ENCODE assay signal across 8 mouse cellular contexts in the genomic region with DNA sequence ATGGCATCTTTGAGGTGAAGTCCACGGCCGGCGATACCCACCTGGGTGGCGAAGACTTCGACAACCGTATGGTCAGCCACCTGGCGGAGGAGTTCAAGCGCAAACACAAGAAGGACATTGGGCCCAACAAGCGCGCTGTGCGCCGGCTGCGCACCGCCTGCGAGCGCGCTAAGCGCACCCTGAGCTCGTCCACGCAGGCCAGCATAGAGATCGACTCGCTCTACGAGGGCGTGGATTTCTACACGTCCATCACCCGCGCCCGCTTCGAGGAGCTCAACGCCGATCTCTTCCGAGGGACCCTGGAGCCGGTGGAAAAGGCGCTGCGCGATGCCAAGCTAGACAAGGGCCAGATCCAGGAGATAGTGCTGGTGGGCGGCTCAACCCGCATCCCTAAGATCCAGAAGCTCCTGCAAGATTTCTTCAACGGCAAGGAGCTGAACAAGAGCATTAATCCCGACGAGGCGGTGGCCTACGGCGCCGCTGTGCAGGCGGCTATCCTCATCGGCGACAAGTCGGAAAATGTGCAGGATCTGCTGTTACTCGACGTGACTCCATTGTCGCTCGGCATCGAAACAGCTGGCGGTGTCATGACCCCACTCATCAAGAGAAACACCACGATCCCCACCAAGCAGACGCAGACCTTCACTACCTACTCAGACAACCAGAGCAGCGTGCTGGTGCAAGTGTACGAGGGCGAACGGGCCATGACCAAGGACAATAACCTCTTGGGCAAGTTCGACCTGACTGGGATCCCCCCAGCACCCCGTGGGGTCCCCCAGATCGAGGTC. TPM values are rescaled to one million over a fixed set of nuclear protein-coding genes. Genes with fewer than 3 reads are reported as not detected.
DNase-seq lines count a peak whose midpoint lies in the region; ATAC-seq lines count a peak whose summit lies in the region.

No protein-coding gene starts in this region.

- H3K4me1 ChIP-seq in embryonic facial prominence, embryonic 12.5 days, result peaks cover 21% of the 10 kb centered on the region

- WGBS in embryonic facial prominence, embryonic 12.5 days, result 4% methylated on average over 64 of the region's 64 CpGs

- no peaks in the 10 kb centered on the region for H3K9me3 ChIP-seq in embryonic facial prominence, embryonic 12.5 days

- intact Hi-C loops in heart, postnatal 36 days (cut with DNase I), result loop anchor here (5.0 kb wide), 2 partner anchors 67 to 192 kb away; no protein-coding TSS in a partner anchor

- no peak overlapping the region for H3K27ac ChIP-seq in embryonic facial prominence, embryonic 12.5 days

- peak overlapping the region; percentile 62 for H3K4me3 ChIP-seq in embryonic facial prominence, embryonic 12.5 days

- H3K4me2 ChIP-seq in embryonic facial prominence, embryonic 12.5 days (replicated peaks), result peak overlapping the region; percentile 84

- peak; percentile 6 for DNase-seq in spleen, adult 12 weeks (ENCODE audit: low spot score)
- DNase-seq in spleen, postnatal 14 days (ENCODE audit: low spot score in 2 of 2), result no peak
- DNase-seq in heart, postnatal 36 days, result peak; percentile 20 to 42
- DNase-seq in layer of hippocampus, postnatal 10 days (ENCODE audit: low spot score in 2 of 2), result peak; percentile 33 to 49
- DNase-seq in lung, postnatal 4 days, result peak; percentile 32 to 39
- peak; percentile 37 for DNase-seq in right cerebral cortex, postnatal 25 days

- H3K27me3 ChIP-seq in embryonic facial prominence, embryonic 12.5 days, result peaks cover 41% of the 10 kb centered on the region

- ATAC-seq in embryonic facial prominence, embryonic 12.5 days (ENCODE audit: insufficient number of reproducible peaks, insufficient read depth, low FRiP score, low TSS enrichment), result no peak
- ATAC-seq in granulocyte monocyte progenitor cell, adult 5-6 weeks (replicated peaks; ENCODE audit: poor library complexity, severe bottlenecking), result no peak

- H3K9ac ChIP-seq in embryonic facial prominence, embryonic 12.5 days, result no peak overlapping the region

- no peaks in the 10 kb centered on the region for H3K36me3 ChIP-seq in embryonic facial prominence, embryonic 12.5 days

RNA-seq across cellular contexts. Expression of gene Hspa2, which starts 1.4 kb away (rescaled TPM):
- 4.4 and 5.6 TPM in 2 replicates for polyA plus RNA-seq in embryonic facial prominence, embryonic 12.5 days (2016; fragmentation: Nextera tagmentation; extraction: Ambion mirVana)
- total RNA-seq in heart, postnatal 36 days (2021), result 1 to 10 TPM; 5.7 to 7.8 TPM
- 10 to 100 TPM; 62.3 to 75.3 TPM for total RNA-seq in layer of hippocampus, postnatal 10 days (2021)
- 1.9 and 7.3 TPM in 2 replicates for total RNA-seq in granulocyte monocyte progenitor cell, adult 5-6 weeks (2014; fragmentation: Nextera tagmentation)
- 18.9 and 19.4 TPM in 2 replicates for total RNA-seq in granulocyte monocyte progenitor cell, adult 5-6 weeks (2017)

RNA-seq across cellular contexts. Expression of gene Ppp1r36, which starts 12.0 kb away (rescaled TPM):
- polyA plus RNA-seq in embryonic facial prominence, embryonic 12.5 days (2016; fragmentation: Nextera tagmentation; extraction: Ambion mirVana), result 2.0 and 2.1 TPM in 2 replicates
- not detected for total RNA-seq in heart, postnatal 36 days (2021)
- total RNA-seq in layer of hippocampus, postnatal 10 days (2021), result 1 to 10 TPM; 1.5 to 2.5 TPM
- not detected in 2 replicates for total RNA-seq in granulocyte monocyte progenitor cell, adult 5-6 weeks (2014; fragmentation: Nextera tagmentation)
- total RNA-seq in granulocyte monocyte progenitor cell, adult 5-6 weeks (2017), result 0.69 TPM in 1 of 2 replicates, not detected in the other

RNA-seq across cellular contexts. Expression of gene Zbtb1, which starts 35.3 kb away (rescaled TPM):
- 11.0 and 11.7 TPM in 2 replicates for polyA plus RNA-seq in embryonic facial prominence, embryonic 12.5 days (2016; fragmentation: Nextera tagmentation; extraction: Ambion mirVana)
- 1 to 10 TPM; 3.5 to 4.2 TPM for total RNA-seq in heart, postnatal 36 days (2021)
- 1 to 10 TPM; 5.6 to 6.1 TPM for total RNA-seq in layer of hippocampus, postnatal 10 days (2021)
- 12.0 and 15.6 TPM in 2 replicates for total RNA-seq in granulocyte monocyte progenitor cell, adult 5-6 weeks (2014; fragmentation: Nextera tagmentation)
- total RNA-seq in granulocyte monocyte progenitor cell, adult 5-6 weeks (2017), result 12.9 and 15.3 TPM in 2 replicates

RNA-seq across cellular contexts. Expression of gene Zbtb25, which starts 36.0 kb away (rescaled TPM):
- 20.6 and 22.4 TPM in 2 replicates for polyA plus RNA-seq in embryonic facial prominence, embryonic 12.5 days (2016; fragmentation: Nextera tagmentation; extraction: Ambion mirVana)
- 10 to 100 TPM in 1 of 2 experiments, 1 to 10 TPM in 1; 5.4 to 10.4 TPM for total RNA-seq in heart, postnatal 36 days (2021)
- 10 to 100 TPM; 16.9 to 20.9 TPM for total RNA-seq in layer of hippocampus, postnatal 10 days (2021)
- total RNA-seq in granulocyte monocyte progenitor cell, adult 5-6 weeks (2014; fragmentation: Nextera tagmentation), result 26.4 and 29.4 TPM in 2 replicates
- total RNA-seq in granulocyte monocyte progenitor cell, adult 5-6 weeks (2017), result 21.4 and 22.4 TPM in 2 replicates

Comparison
In these comparisons a context has a peak if more than half of its experiments do, and no peak if none do; other contexts are left out.
1. DNase-seq: peak in spleen, adult 12 weeks (single experiment), heart, postnatal 36 days (2 of 2), layer of hippocampus, postnatal 10 days (2 of 2), lung, postnatal 4 days (2 of 2) and right cerebral cortex, postnatal 25 days (single experiment); none in spleen, postnatal 14 days (0 of 2).